Mouse (Mus musculus) intestine, embryonic 16.5 days (tissue): ENCODE data around the gene Itgb3. TPM values are rescaled to one million over a fixed set of nuclear protein-coding genes. Genes with fewer than 3 reads are reported as not detected.

Source experiments
- ATAC-seq: fragments of 200-750 bp; cut with Nextera tagmentation; 2 replicates; pipeline ENCODE4 v1.8.0; 2017; ENCODE audit warnings: moderate TSS enrichment, moderate library complexity
- H3K27ac ChIP-seq: fragments of 300-500 bp; sonication (generic); 2 replicates; pipeline ENCODE4 v1.5.1; 2014; ENCODE audit warnings: mild to moderate bottlenecking, low read length
- H3K27me3 ChIP-seq: fragments of 300-500 bp; sonication (generic); replicated peaks from 2 replicates; pipeline ENCODE4 v1.6.1; 2014; ENCODE audit warnings: low read length, control low read depth, mixed read lengths; ENCODE audit not compliant: control insufficient read depth, insufficient read depth
- H3K36me3 ChIP-seq: fragments of 300-500 bp; sonication (generic); 2 replicates; pipeline ENCODE4 v1.6.1; 2014; ENCODE audit warnings: low read length, control low read depth; ENCODE audit not compliant: control insufficient read depth, insufficient read depth
- H3K4me1 ChIP-seq: fragments of 300-500 bp; sonication (generic); 2 replicates; pipeline ENCODE4 v1.6.1; 2014; ENCODE audit warnings: low read length, control low read depth, mixed read lengths; ENCODE audit not compliant: control insufficient read depth, insufficient read depth
- H3K4me2 ChIP-seq: fragments of 300-500 bp; sonication (generic); 2 replicates; pipeline ENCODE4 v1.6.1; 2014; ENCODE audit warnings: low read depth, low read length, control low read depth
- H3K4me3 ChIP-seq: fragments of 300-500 bp; sonication (generic); 2 replicates; pipeline ENCODE4 v1.5.1; 2014; ENCODE audit warnings: mild to moderate bottlenecking, low read length
- H3K9ac ChIP-seq: fragments of 300-500 bp; sonication (generic); 2 replicates; pipeline ENCODE4 v1.6.1; 2014; ENCODE audit warnings: low read depth, low read length
- H3K9me3 ChIP-seq: fragments of 300-500 bp; sonication (generic); 2 replicates; pipeline ENCODE4 v1.6.1; 2016; ENCODE audit warnings: low read length, control low read depth; ENCODE audit not compliant: control insufficient read depth
- WGBS: fragments of 180-500 bp; shearing (Covaris S2); extraction: QIAGEN DNeasy Blood & Tissue Kit; methylation state at CpG from one replicate; pipeline ENCODE4 v1.1.7; 2014; 5-methylcytosine and 5-hydroxymethylcytosine counted together
- polyA plus RNA-seq: library from polyadenylated mRNA; unstranded; fragments of >200 nt; fragmentation: Nextera tagmentation; extraction: Ambion mirVana; gene quantifications from 2 replicates; pipeline ENCODE4 v1.2.1, GENCODE M21; 2015

The Itgb3 gene
- polyA plus RNA-seq, 1 experiment from 2014 or later: 4.9 TPM

DNA sequence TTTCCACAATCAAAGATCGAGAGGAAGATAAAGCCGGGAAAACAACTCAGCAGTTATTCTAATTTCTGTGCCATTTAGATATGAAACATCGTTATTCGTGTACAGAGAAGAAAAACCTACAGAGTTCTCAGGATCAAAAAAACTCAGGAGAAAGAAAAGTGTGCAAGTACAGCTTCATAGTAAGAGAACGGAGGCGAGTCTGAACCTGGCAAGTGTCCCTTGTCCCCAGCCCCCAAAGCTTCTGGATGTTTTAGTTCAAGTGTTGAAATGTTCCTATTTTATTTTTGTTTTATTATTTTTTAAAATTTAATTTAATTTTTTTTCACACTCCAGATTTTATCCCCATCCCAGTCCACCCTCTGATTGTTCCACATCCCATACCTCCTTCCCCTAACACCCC is 85.4 kb downstream of the Itgb3 start:
- Histone ChIP-seq H3K36me3 (no peaks in the 10 kb centered on the region), H3K4me3 (no peak overlapping the region), H3K9me3 (no peaks in the 10 kb centered on the region), H3K27ac (no peak overlapping the region), H3K27me3 (no peaks in the 10 kb centered on the region), H3K9ac (no peak overlapping the region), H3K4me2 (no peak overlapping the region), H3K4me1 (no peaks in the 10 kb centered on the region)
- ATAC-seq: no peak
- 89% methylated on average over 6 of the region's 6 CpGs for WGBS

DNA sequence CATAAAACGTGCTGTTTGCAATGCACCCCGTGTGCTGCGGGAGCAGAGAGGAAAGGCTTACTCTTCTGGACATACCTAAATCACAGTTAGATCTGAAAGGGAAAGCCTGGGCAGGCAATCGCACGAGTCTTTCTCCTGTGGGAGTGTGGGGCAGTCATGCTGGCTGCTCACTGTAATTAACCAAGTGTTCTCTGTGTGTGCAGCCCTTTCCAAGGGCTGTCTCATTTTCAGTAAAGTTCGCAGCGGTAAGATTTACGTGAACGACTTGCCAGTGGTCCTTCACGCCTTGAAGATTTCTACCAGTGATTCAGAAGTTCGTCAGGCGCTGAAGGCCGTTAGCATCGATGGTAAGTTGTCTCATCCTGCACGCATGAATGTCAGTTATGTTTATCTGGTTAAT is 96.3 kb downstream of the Itgb3 start:
- no peak overlapping the region for H3K9ac ChIP-seq
- no peak overlapping the region for H3K27ac ChIP-seq
- no peak overlapping the region for H3K4me3 ChIP-seq
- no peaks in the 10 kb centered on the region for H3K27me3 ChIP-seq
- ATAC-seq: no peak
- 55% methylated on average over 15 of the region's 15 CpGs for WGBS
- H3K4me1 ChIP-seq: no peaks in the 10 kb centered on the region
- no peaks in the 10 kb centered on the region for H3K36me3 ChIP-seq
- no peak overlapping the region for H3K4me2 ChIP-seq
- H3K9me3 ChIP-seq: no peaks in the 10 kb centered on the region

DNA sequence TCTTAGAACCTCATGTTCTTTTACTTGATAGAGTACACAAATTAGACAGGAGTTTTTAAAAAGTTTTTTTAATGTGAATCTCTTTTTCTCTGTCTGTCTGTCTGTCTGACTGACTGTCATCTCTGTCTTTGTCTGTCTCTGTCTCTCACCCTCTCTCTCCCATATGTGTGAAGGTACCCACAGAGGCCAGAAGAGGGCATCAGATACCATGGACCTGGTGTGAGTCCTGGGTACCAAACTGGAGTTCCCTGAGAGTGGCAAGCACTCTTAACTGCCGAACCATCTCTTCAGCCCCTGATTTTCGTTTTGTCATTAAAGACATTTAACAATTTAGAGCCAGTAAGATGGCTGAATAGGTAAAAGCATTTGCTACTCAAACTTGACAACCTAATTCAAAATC is 99.3 kb downstream of the Itgb3 start:
- Histone ChIP-seq H3K36me3 (no peaks in the 10 kb centered on the region), H3K4me1 (no peaks in the 10 kb centered on the region), H3K9ac (no peak overlapping the region), H3K27ac (no peak overlapping the region), H3K27me3 (no peaks in the 10 kb centered on the region), H3K4me2 (no peak overlapping the region), H3K4me3 (no peak overlapping the region), H3K9me3 (no peaks in the 10 kb centered on the region)
- WGBS: 55% methylated on average over 2 of the region's 2 CpGs
- no peak for ATAC-seq

Other genes starting within 250 kb of the Itgb3 start
- gene Kansl1, start 139.1 kb upstream of the Itgb3 start, polyA plus RNA-seq: 13.7 and 14.4 TPM in 2 replicates
- gene Cdc27, start 57.4 kb upstream of the Itgb3 start, polyA plus RNA-seq: 20.5 and 24.4 TPM in 2 replicates
- gene Myl4, start 57.3 kb upstream of the Itgb3 start, polyA plus RNA-seq: 4.7 and 6.3 TPM in 2 replicates
- gene Gm11639, start 77.7 kb downstream of the Itgb3 start, polyA plus RNA-seq: 0.02 TPM in 1 of 2 replicates, not detected in the other